Mouse (Mus musculus): Measurements from ENCODE around the gene Rrm1.
"Not testable (repeated sequence)": the region's sequence is repeated elsewhere in the genome, so short reads cannot be mapped to it uniquely, and the experiment has no call there.

Gene Rrm1

GRCm38 (mm10) chr7:102441657-102442391, at the start of gene Rrm1:
Gene Rrm1 (plus strand): TSS chr7:102441695.
- peak; percentile 96 for DNase-seq

GRCm38 (mm10) chr7:102393898-102394297, 47.6 kb upstream of the Rrm1 start:
- no peak for DNase-seq

GRCm38 (mm10) chr7:102395894-102396293, 45.6 kb upstream of the Rrm1 start:
- DNase-seq: no peak

GRCm38 (mm10) chr7:102396331-102396730, 45.2 kb upstream of the Rrm1 start:
- DNase-seq: no peak

- no peak for DNase-seq
Measured at GRCm38 (mm10) chr7:102399180-102399731, 42.2 kb upstream of the Rrm1 start.

GRCm38 (mm10) chr7:102404118-102404517, 37.4 kb upstream of the Rrm1 start:
- no peak for DNase-seq

GRCm38 (mm10) chr7:102407440-102407839, 34.1 kb upstream of the Rrm1 start:
- no peak for DNase-seq

GRCm38 (mm10) chr7:102415272-102415671, 26.2 kb upstream of the Rrm1 start:
- DNase-seq: not testable (repeated sequence)

GRCm38 (mm10) chr7:102415841-102416240, 25.7 kb upstream of the Rrm1 start:
- DNase-seq: no peak

- peak; percentile 26 to 51 for DNase-seq
Measured at GRCm38 (mm10) chr7:102417398-102417797, 24.1 kb upstream of the Rrm1 start.

- no peak for DNase-seq
Measured at GRCm38 (mm10) chr7:102422036-102422435, 19.5 kb upstream of the Rrm1 start.

GRCm38 (mm10) chr7:102425933-102426685, 15.4 kb upstream of the Rrm1 start:
- no peak for DNase-seq

GRCm38 (mm10) chr7:102434344-102434743, 7.2 kb upstream of the Rrm1 start:
- no peak for DNase-seq

- no peak for DNase-seq
Measured at GRCm38 (mm10) chr7:102440822-102441656, 456 bp upstream of the Rrm1 start.

- DNase-seq: no peak
Measured at GRCm38 (mm10) chr7:102442432-102442831, 937 bp downstream of the Rrm1 start.

GRCm38 (mm10) chr7:102444301-102444700, 2.8 kb downstream of the Rrm1 start:
- DNase-seq: no peak

GRCm38 (mm10) chr7:102446438-102446837, 4.9 kb downstream of the Rrm1 start:
- no peak for DNase-seq

GRCm38 (mm10) chr7:102458618-102459380, 17.3 kb downstream of the Rrm1 start:
- no peak for DNase-seq

GRCm38 (mm10) chr7:102467566-102467965, 26.1 kb downstream of the Rrm1 start:
- no peak for DNase-seq

- no peak for DNase-seq
Measured at GRCm38 (mm10) chr7:102472675-102473074, 31.2 kb downstream of the Rrm1 start.

GRCm38 (mm10) chr7:102476601-102477000, 35.1 kb downstream of the Rrm1 start:
- no peak for DNase-seq

- DNase-seq: no peak
Measured at GRCm38 (mm10) chr7:102477377-102477776, 35.9 kb downstream of the Rrm1 start.
